Mouse (Mus musculus): ENCODE results near the gene Sfrp2. TPM values are rescaled to one million over a fixed set of nuclear protein-coding genes. Genes with fewer than 3 reads are reported as not detected.
A peak's percentile ranks its signal among the peaks of the same experiment; 100 is the strongest.

Sfrp2 gene
- polyA plus RNA-seq, 1 experiment = 14.0 TPM

GRCm38 (mm10) chr3:83762361-83762760 is 3.8 kb upstream of the Sfrp2 start:
- Histone ChIP-seq H3K27ac (ENCODE audit: insufficient read depth, low read depth, low read length) (no peak overlapping the region), H3K4me1 (ENCODE audit: control insufficient read depth, insufficient read depth, low read length) (no peaks in the 10 kb centered on the region), H3K4me3 (ENCODE audit: insufficient read depth, low read depth, low read length) (no peak overlapping the region), H3K36me3 (ENCODE audit: control insufficient read depth, insufficient read depth, low read length) (no peaks in the 10 kb centered on the region), H3K27me3 (replicated peaks; ENCODE audit: control insufficient read depth, insufficient read depth, low read length) (0 out of 2 replicates have a peak, but pooled peaks cover 1% of the 10 kb centered on the region)
- DNase-seq = no peak
- WGBS = 71% methylated on average over 10 of the region's 10 CpGs
- TF ChIP-seq POLR2A (IDR thresholded peaks at IDR 0.05; ENCODE audit: low read depth, low read length) = no peak
- TF ChIP-seq CTCF (conservative IDR thresholded peaks at IDR 0.05; ENCODE audit: insufficient read depth, insufficient read length, low read depth, low read length) = no peak

GRCm38 (mm10) chr3:83763551-83764548 is 2.3 kb upstream of the Sfrp2 start:
- Histone ChIP-seq H3K4me1 (ENCODE audit: control insufficient read depth, insufficient read depth, low read length) (no peaks in the 10 kb centered on the region), H3K27me3 (replicated peaks; ENCODE audit: control insufficient read depth, insufficient read depth, low read length) (0 out of 2 replicates have a peak, but pooled peaks cover 1% of the 10 kb centered on the region), H3K4me3 (ENCODE audit: insufficient read depth, low read depth, low read length) (peak overlapping the region; percentile 7), H3K27ac (ENCODE audit: insufficient read depth, low read depth, low read length) (no peak overlapping the region), H3K36me3 (ENCODE audit: control insufficient read depth, insufficient read depth, low read length) (no peaks in the 10 kb centered on the region)
- TF ChIP-seq CTCF (conservative IDR thresholded peaks at IDR 0.05; ENCODE audit: insufficient read depth, insufficient read length, low read depth, low read length) = peak; percentile 53
- no peak for TF ChIP-seq POLR2A (IDR thresholded peaks at IDR 0.05; ENCODE audit: low read depth, low read length)
- peak; percentile 51 for DNase-seq
- WGBS = 13% methylated on average over 40 of the region's 40 CpGs

GRCm38 (mm10) chr3:83766726-83767070 is 577 bp downstream of the Sfrp2 start:
- Histone ChIP-seq H3K4me3 (ENCODE audit: insufficient read depth, low read depth, low read length) (peak overlapping the region; percentile 23; the same call in 1 of the 2 replicates), H3K27ac (ENCODE audit: insufficient read depth, low read depth, low read length) (no peak overlapping the region), H3K27me3 (replicated peaks; ENCODE audit: control insufficient read depth, insufficient read depth, low read length) (0 out of 2 replicates have a peak, but pooled peaks cover 1% of the 10 kb centered on the region), H3K4me1 (ENCODE audit: control insufficient read depth, insufficient read depth, low read length) (no peaks in the 10 kb centered on the region), H3K36me3 (ENCODE audit: control insufficient read depth, insufficient read depth, low read length) (no peaks in the 10 kb centered on the region)
- no peak for TF ChIP-seq CTCF (conservative IDR thresholded peaks at IDR 0.05; ENCODE audit: insufficient read depth, insufficient read length, low read depth, low read length)
- 4% methylated on average over 25 of the region's 25 CpGs for WGBS
- no peak for DNase-seq

GRCm38 (mm10) chr3:83767121-83767520 is 1.0 kb downstream of the Sfrp2 start:
- 33% methylated on average over 10 of the region's 10 CpGs for WGBS
- TF ChIP-seq POLR2A (IDR thresholded peaks at IDR 0.05; ENCODE audit: low read depth, low read length) = no peak
- TF ChIP-seq CTCF (conservative IDR thresholded peaks at IDR 0.05; ENCODE audit: insufficient read depth, insufficient read length, low read depth, low read length) = no peak
- no peak for DNase-seq
- no peak overlapping the region for H3K27ac ChIP-seq (ENCODE audit: insufficient read depth, low read depth, low read length)
- H3K4me1 ChIP-seq (ENCODE audit: control insufficient read depth, insufficient read depth, low read length) = no peaks in the 10 kb centered on the region
- no peaks in the 10 kb centered on the region for H3K36me3 ChIP-seq (ENCODE audit: control insufficient read depth, insufficient read depth, low read length)
- H3K4me3 ChIP-seq (ENCODE audit: insufficient read depth, low read depth, low read length) = no peak overlapping the region
- H3K27me3 ChIP-seq (replicated peaks; ENCODE audit: control insufficient read depth, insufficient read depth, low read length) = 0 out of 2 replicates have a peak, but pooled peaks cover 1% of the 10 kb centered on the region

- Histone ChIP-seq H3K4me3 (ENCODE audit: insufficient read depth, low read depth, low read length) (no peak overlapping the region), H3K27me3 (replicated peaks; ENCODE audit: control insufficient read depth, insufficient read depth, low read length) (0 out of 2 replicates have a peak, but pooled peaks cover 1% of the 10 kb centered on the region), H3K36me3 (ENCODE audit: control insufficient read depth, insufficient read depth, low read length) (no peaks in the 10 kb centered on the region), H3K27ac (ENCODE audit: insufficient read depth, low read depth, low read length) (no peak overlapping the region), H3K4me1 (ENCODE audit: control insufficient read depth, insufficient read depth, low read length) (no peaks in the 10 kb centered on the region)
- 50% methylated on average over 11 of the region's 11 CpGs for WGBS
- no peak for DNase-seq
- no peak for TF ChIP-seq POLR2A (IDR thresholded peaks at IDR 0.05; ENCODE audit: low read depth, low read length)
Observed at GRCm38 (mm10) chr3:83768293-83769035, 2.3 kb downstream of the Sfrp2 start.

GRCm38 (mm10) chr3:83769036-83769410 is 2.9 kb downstream of the Sfrp2 start:
- Histone ChIP-seq H3K27me3 (replicated peaks; ENCODE audit: control insufficient read depth, insufficient read depth, low read length) (0 out of 2 replicates have a peak, but pooled peaks cover 1% of the 10 kb centered on the region), H3K27ac (ENCODE audit: insufficient read depth, low read depth, low read length) (no peak overlapping the region), H3K4me1 (ENCODE audit: control insufficient read depth, insufficient read depth, low read length) (no peaks in the 10 kb centered on the region), H3K4me3 (ENCODE audit: insufficient read depth, low read depth, low read length) (no peak overlapping the region), H3K36me3 (ENCODE audit: control insufficient read depth, insufficient read depth, low read length) (no peaks in the 10 kb centered on the region)
- TF ChIP-seq POLR2A (IDR thresholded peaks at IDR 0.05; ENCODE audit: low read depth, low read length) (no peak), CTCF (conservative IDR thresholded peaks at IDR 0.05; ENCODE audit: insufficient read depth, insufficient read length, low read depth, low read length) (no peak; the same call in 1 of the 2 replicates)
- WGBS = 25% methylated on average over 10 of the region's 10 CpGs
- DNase-seq = no peak

Data from kidney, adult 2 months (tissue).